Mouse (Mus musculus) forebrain, embryonic 15.5 days (tissue): ENCODE results near the gene Trit1. TPM values are rescaled to one million over a fixed set of nuclear protein-coding genes. Genes with fewer than 3 reads are reported as not detected.
A peak's percentile ranks its signal among the peaks of the same experiment; 100 is the strongest.
"Not testable (repeated sequence)": the region's sequence is repeated elsewhere in the genome, so short reads cannot be mapped to it uniquely, and the experiment has no call there.

Experiments
- ATAC-seq: fragments of 200-750 bp; cut with Nextera tagmentation; replicated peaks from 2 replicates; pipeline ENCODE4 v1.8.0; 2017; ENCODE audit warnings: mild to moderate bottlenecking, moderate TSS enrichment, moderate library complexity
- H3K27ac ChIP-seq: fragments of 300-500 bp; sonication (generic); replicated peaks from 2 replicates; pipeline ENCODE4 v1.5.1; 2015; ENCODE audit warnings: mild to moderate bottlenecking, inconsistent platforms
- H3K27me3 ChIP-seq: fragments of 300-500 bp; sonication (generic); 2 replicates; pipeline ENCODE4 v1.6.1; 2015; ENCODE audit warnings: inconsistent platforms
- H3K36me3 ChIP-seq: fragments of 300-500 bp; sonication (generic); 2 replicates; pipeline ENCODE4 v1.6.1; 2015; ENCODE audit warnings: mild to moderate bottlenecking, inconsistent platforms
- H3K4me1 ChIP-seq: fragments of 300-500 bp; sonication (generic); 2 replicates; pipeline ENCODE4 v1.6.1; 2015; ENCODE audit warnings: inconsistent platforms
- H3K4me2 ChIP-seq: fragments of 300-500 bp; sonication (generic); replicated peaks from 2 replicates; pipeline ENCODE4 v1.6.1; 2015; ENCODE audit warnings: mild to moderate bottlenecking, inconsistent platforms
- H3K4me3 ChIP-seq: fragments of 300-500 bp; sonication (generic); 2 replicates; pipeline ENCODE4 v1.5.1; 2015; ENCODE audit warnings: mild to moderate bottlenecking, inconsistent platforms
- H3K9ac ChIP-seq: fragments of 300-500 bp; sonication (generic); replicated peaks from 2 replicates; pipeline ENCODE4 v1.6.1; 2015; ENCODE audit warnings: mild to moderate bottlenecking, inconsistent platforms
- H3K9me3 ChIP-seq: fragments of 300-500 bp; sonication (generic); 2 replicates; pipeline ENCODE4 v1.6.1; 2016; ENCODE audit warnings: inconsistent platforms
- WGBS: fragments of 180-500 bp; shearing (Covaris S2); methylation state at CpG from one replicate; pipeline ENCODE4 v1.1.7; 2015; ENCODE audit warnings: mixed read lengths; 5-methylcytosine and 5-hydroxymethylcytosine counted together
- polyA plus RNA-seq: library from polyadenylated mRNA; unstranded; fragments of >200 nt; fragmentation: Nextera tagmentation; extraction: Ambion mirVana; gene quantifications from 2 replicates; pipeline ENCODE4 v1.2.1, GENCODE M21; 2015

Gene Trit1
- polyA plus RNA-seq, 1 experiment from 2014 or later: 31.6 TPM

DNA sequence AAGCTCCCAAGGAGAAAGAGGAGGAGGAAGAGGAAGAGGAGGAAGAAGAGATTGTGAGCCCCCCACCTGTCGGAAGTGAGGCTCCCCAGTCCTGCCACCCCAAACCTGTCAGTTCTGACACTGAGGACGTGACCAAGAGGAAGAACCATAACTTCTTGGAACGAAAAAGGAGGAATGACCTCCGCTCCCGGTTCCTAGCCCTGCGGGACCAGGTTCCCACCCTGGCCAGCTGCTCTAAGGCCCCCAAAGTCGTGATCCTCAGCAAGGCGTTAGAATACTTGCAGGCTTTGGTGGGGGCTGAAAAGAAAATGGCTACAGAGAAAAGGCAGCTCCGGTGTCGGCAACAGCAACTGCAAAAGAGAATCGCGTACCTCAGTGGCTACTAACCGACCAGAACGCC, 16.3 kb upstream of the Trit1 start:
- Histone ChIP-seq H3K9ac (0 out of 2 replicates have a peak overlapping the region, but pooled peaks have one; percentile 10), H3K27ac (peak overlapping the region; percentile 84; the same call in 1 of the 2 replicates), H3K9me3 (no peaks in the 10 kb centered on the region), H3K36me3 (peaks cover 26% of the 10 kb centered on the region), H3K27me3 (no peaks in the 10 kb centered on the region), H3K4me2 (peak overlapping the region; percentile 79), H3K4me3 (peak overlapping the region; percentile 95), H3K4me1 (peaks cover 56% of the 10 kb centered on the region)
- ATAC-seq: no peak
- WGBS: 43% methylated on average over 14 of the region's 14 CpGs

DNA sequence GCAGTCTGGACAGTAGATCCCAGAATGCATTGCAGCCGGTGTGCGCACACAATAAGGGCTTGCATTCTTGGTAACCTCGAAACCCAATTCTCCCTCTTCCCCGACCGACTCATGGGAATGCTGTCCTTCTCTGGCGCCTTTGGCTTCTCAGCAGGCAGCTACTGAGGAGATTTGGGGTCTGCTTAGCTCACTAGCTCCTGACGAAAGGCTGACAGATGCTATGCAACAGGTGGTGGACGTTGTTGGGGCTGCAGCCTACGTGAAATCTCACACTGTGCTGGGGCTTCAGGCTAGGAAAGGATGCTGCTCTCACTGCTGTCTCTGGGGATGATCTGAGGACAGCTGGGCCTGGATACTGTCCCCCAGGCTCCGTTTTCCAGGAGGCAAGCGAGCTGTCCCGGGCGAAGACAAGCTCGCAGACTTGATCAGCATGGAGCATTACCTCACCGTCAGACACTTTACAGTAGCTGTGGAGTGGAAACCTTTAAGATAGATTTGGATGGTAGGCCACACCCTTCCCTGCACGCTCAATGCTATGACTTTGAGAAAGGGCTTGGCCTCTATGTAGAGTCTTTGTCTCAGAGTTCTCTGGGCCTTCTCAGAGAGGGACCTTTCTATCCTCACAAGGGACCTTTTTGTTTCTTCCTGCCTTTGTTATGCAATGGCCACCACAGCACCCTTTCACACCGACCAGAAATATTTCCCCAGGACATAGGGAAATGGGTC, 15.6 kb upstream of the Trit1 start:
- ATAC-seq: no peak
- H3K4me1 ChIP-seq: peaks cover 60% of the 10 kb centered on the region
- 41% methylated on average over 17 of the region's 17 CpGs for WGBS
- no peaks in the 10 kb centered on the region for H3K27me3 ChIP-seq
- H3K9me3 ChIP-seq: no peaks in the 10 kb centered on the region
- no peak overlapping the region for H3K27ac ChIP-seq
- peak overlapping the region; percentile 79; the same call in 1 of the 2 replicates for H3K4me2 ChIP-seq
- peaks cover 26% of the 10 kb centered on the region for H3K36me3 ChIP-seq
- no peak overlapping the region for H3K4me3 ChIP-seq
- no peak overlapping the region for H3K9ac ChIP-seq

DNA sequence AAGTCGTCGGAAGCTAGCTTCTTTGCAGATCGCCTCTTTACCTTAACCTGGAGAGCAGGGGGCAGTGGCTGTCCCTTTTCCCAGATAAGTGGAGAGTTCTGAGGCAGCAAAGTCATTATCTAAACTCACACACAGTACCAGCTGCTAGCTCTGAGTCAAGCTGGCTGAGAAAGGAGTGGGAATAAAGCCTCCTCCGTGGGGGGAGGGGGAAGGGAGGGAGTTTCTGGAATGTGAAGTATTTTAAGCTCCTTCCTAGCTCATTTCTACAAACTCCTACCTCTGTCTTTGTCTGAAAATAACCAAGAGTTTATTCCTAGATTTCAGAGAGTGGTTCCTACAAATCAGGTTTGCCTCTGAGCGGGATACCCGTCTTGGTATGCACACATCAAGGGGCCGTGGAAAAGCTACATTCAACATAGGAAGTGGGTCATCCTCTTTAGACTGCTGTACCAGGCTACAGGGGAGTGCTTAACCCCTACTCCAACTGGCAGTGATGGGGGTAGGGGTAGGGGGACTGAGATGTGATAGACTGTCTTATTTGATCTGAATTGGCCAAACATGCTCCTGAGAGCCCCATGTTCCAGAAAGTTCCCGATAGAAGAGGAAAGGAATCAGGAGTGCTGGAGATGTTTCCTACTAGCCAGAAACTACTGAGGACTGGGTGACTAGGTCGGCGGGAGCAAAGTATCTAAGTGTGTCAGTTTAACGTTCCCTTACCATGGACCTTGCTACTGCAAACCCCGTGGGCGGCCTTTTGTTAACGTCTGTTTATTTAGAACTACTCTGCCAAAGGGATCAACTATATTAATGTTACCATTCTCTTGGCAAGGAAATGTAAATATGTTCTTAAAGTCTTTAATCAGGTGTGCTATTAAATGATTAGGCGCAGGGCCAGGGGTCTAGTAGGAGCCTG, 11.1 kb upstream of the Trit1 start:
- no peak overlapping the region for H3K27ac ChIP-seq
- WGBS: 35% methylated on average over 15 of the region's 15 CpGs
- no peak for ATAC-seq
- no peak overlapping the region for H3K4me2 ChIP-seq
- no peak overlapping the region for H3K9ac ChIP-seq
- no peak overlapping the region for H3K4me3 ChIP-seq
- H3K9me3 ChIP-seq: no peaks in the 10 kb centered on the region
- peaks cover 26% of the 10 kb centered on the region for H3K4me1 ChIP-seq
- peaks cover 24% of the 10 kb centered on the region for H3K36me3 ChIP-seq
- H3K27me3 ChIP-seq: no peaks in the 10 kb centered on the region

DNA sequence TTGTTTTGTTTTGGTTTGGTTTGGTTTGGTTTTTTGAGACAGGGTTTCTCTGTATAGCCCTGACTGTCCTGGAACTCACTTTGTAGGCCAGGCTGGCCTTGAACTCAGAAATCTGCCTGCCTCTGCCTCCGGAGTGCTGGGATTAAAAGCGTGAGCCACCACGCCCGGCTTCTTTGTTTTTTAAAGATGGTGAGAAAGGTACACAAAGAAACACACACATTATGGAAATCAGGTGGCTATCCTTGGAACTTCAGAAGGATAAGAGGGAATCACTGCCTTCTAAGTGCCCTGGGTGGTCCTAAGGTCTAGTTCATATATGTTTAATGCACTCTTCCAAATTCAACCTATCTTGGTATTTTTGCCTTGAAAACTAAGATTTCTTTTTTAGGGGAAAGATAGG, 3.9 kb upstream of the Trit1 start:
- peaks cover 42% of the 10 kb centered on the region for H3K4me1 ChIP-seq
- H3K36me3 ChIP-seq, H3K27me3 ChIP-seq, ATAC-seq, H3K9ac ChIP-seq, H3K9me3 ChIP-seq, H3K4me2 ChIP-seq, H3K4me3 ChIP-seq: not testable (repeated sequence)
- H3K27ac ChIP-seq: peak overlapping the region; percentile 98
- WGBS: 88% methylated on average over 4 of the region's 4 CpGs

DNA sequence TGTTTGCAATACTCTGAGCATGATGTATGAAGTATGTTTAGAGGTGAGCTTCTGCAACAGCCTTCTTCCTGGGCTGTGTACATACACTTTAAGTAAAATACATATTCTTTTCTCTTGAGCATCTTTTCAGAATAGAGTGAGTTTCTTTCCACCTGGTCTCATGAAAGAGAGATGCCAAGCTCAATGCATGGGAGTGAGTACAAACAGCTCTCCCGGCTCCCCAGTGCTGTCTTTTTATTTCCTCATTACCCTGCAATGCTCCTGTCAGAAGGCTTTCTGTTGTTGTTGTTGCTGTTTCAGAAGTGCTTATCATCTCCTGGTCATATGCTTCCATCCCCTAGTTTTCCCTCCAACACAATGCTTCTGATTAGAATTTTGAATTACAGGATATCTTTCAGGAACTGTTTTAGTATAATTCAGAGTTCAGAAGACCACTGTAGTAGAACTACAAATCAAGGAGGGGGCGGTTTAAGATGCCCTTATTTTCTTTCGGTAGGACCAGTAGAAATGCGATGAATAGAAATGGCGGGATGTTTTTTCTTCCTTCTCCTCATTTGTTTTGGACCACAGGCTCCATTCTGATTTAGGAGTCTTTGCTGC, 3.0 kb upstream of the Trit1 start:
- peak; percentile 7; the same call in 1 of the 2 replicates for ATAC-seq
- peak overlapping the region; percentile 98 for H3K27ac ChIP-seq
- WGBS: 8% methylated on average over 5 of the region's 5 CpGs
- no peaks in the 10 kb centered on the region for H3K27me3 ChIP-seq
- no peaks in the 10 kb centered on the region for H3K9me3 ChIP-seq
- peaks cover 51% of the 10 kb centered on the region for H3K4me1 ChIP-seq
- H3K4me2 ChIP-seq: peak overlapping the region; percentile 35
- H3K4me3 ChIP-seq: peak overlapping the region; percentile 2; the same call in 1 of the 2 replicates
- H3K36me3 ChIP-seq: no peaks in the 10 kb centered on the region
- H3K9ac ChIP-seq: peak overlapping the region; percentile 34

DNA sequence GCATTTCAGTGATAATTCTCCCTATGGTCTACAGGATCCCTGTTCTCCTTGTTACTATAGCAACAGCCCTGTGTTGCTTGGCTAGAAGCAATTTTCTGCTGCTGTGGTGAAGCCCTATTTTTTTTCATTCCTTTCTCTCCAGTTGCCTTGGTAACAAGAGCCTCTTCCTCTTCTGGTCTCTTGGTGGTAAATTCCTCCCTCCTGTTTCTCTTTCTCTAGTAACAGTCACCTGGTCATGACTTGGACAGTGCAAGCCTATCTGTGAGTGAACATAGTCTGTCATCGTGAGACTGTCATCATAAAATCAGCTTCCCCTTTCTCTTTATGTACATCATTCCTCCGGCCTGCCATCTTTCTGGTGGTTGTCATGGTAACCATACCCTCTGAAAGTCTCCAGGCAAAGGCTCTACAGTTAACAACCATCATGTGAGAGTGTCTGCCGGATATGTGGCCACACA, 2.4 kb upstream of the Trit1 start:
- H3K36me3 ChIP-seq: no peaks in the 10 kb centered on the region
- no peak overlapping the region for H3K9ac ChIP-seq
- peak overlapping the region; percentile 35 for H3K4me2 ChIP-seq
- no peaks in the 10 kb centered on the region for H3K9me3 ChIP-seq
- peak overlapping the region; percentile 98 for H3K27ac ChIP-seq
- peaks cover 56% of the 10 kb centered on the region for H3K4me1 ChIP-seq
- 4% methylated on average over 3 of the region's 3 CpGs for WGBS
- no peaks in the 10 kb centered on the region for H3K27me3 ChIP-seq
- peak; percentile 77 for ATAC-seq
- no peak overlapping the region for H3K4me3 ChIP-seq

DNA sequence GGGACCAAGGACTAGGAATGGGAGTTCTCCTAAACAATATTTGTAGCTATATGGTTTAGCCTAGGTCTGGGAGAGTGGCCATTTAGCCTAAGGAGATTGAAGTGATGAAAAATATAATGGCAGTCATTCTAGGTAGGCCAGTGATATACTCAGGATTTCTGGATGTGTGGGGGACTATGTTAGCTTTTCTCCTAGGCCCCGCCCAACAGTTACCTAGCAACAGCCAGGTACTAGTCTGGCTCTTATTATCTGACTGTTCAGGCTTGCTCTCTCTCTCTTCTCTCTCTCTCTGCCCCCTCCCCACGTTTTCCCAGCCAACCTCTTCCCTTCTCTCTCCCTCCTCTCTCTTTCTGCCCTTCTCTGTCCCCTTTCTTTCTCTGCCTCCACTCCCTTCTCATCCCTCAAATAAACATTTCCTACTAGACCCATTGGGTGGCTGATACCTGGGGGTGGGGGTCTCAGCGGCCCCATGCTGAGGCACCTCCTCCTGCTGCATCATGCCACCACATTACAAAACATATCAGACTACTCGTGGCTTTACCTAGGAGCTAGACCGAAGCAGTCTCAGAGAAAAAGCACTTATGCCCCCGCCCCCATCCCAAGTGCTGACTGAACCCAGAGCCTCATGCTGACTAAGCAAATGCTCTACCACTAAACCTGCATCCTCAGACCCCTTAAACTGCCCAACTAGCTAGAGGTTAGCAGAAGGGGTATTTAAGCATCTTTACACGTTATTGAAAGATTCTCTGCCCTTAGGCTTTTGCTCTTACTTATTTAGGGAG, 1.7 kb upstream of the Trit1 start:
- ATAC-seq: peak; percentile 32
- H3K9ac ChIP-seq: no peak overlapping the region; the same call in 1 of the 2 replicates
- H3K4me3 ChIP-seq: no peak overlapping the region
- peaks cover 61% of the 10 kb centered on the region for H3K4me1 ChIP-seq
- H3K4me2 ChIP-seq: no peak overlapping the region; the same call in none of the 2 replicates
- H3K36me3 ChIP-seq: no peaks in the 10 kb centered on the region
- WGBS: 15% methylated on average over 7 of the region's 7 CpGs
- H3K27ac ChIP-seq: peak overlapping the region; percentile 98
- no peaks in the 10 kb centered on the region for H3K9me3 ChIP-seq
- no peaks in the 10 kb centered on the region for H3K27me3 ChIP-seq

DNA sequence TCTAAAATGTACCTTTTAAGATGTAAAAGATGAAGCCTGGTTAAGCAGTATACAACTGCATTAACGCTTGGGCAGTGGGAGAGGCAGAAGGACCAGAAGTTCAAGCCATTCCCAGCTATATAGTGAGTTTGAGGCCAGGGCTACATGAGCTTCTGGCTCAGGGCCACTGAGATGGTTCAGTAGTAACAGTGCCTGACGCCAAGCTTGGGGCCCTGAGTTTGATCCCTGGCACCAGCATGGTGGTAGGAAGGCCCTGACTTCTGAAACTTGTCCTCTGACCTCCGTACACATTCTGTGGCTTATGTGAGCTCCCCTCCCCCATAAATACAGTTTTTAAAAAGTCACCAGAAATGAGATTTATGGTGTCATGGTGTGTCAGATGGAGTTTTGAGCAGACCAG, 5.2 kb downstream of the Trit1 start:
- Histone ChIP-seq H3K9ac (no peak overlapping the region), H3K36me3 (peaks cover 13% of the 10 kb centered on the region; the same call in 1 of the 2 replicates), H3K27me3 (no peaks in the 10 kb centered on the region), H3K4me2 (no peak overlapping the region), H3K9me3 (no peaks in the 10 kb centered on the region), H3K4me3 (no peak overlapping the region), H3K27ac (no peak overlapping the region), H3K4me1 (peaks cover 37% of the 10 kb centered on the region)
- WGBS: 95% methylated on average over 3 of the region's 3 CpGs
- no peak for ATAC-seq

DNA sequence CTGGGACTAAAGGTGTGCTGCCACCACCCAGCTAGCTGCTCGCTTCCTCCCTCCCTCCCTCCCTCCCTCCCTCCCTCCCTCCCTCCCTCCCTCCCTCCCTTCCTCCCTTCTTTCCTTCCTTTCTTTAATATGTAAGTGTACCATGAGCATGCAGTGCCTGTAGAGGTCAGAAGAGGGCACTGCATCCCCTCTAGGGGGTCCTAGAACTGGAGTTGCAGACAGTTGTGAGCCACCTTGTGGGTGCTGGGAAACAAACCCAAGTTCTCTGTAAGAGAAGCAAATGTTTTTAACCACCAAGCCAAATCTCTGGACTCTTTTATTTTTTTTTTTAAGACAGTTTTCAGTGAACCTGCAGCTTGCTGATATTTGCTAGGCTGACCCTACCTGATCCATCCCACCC, 6.5 kb downstream of the Trit1 start:
- 92% methylated on average over 1 of the region's 1 CpGs for WGBS
- no peak for ATAC-seq
- H3K4me3 ChIP-seq: no peak overlapping the region

DNA sequence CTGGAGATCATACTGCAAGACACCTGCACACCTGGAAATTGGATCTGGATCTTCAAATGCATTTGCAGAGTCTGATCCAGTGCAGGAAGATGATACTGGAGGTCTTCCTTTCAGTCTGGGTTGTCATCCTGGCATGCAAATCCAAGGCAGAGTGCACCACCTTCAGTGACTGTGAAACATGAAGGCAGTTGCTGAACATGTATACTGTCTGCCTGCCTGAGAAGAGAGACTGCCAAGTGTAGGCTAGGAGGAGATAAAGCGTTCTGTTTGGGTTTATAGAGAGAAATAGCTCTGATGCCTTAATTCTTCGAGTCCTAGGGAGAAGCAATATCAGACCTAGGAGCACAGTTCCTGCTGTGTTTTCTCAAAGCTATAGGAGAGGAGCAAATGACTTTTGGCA, 9.0 kb downstream of the Trit1 start:
- H3K9ac ChIP-seq: no peak overlapping the region
- H3K4me3 ChIP-seq: no peak overlapping the region
- 89% methylated on average over 2 of the region's 2 CpGs for WGBS
- no peaks in the 10 kb centered on the region for H3K27me3 ChIP-seq
- no peak for ATAC-seq
- H3K36me3 ChIP-seq: peaks cover 31% of the 10 kb centered on the region; the same call in 1 of the 2 replicates
- H3K4me1 ChIP-seq: peaks cover 5% of the 10 kb centered on the region; the same call in 1 of the 2 replicates
- H3K4me2 ChIP-seq: no peak overlapping the region
- peak overlapping the region; percentile 19 for H3K27ac ChIP-seq
- no peaks in the 10 kb centered on the region for H3K9me3 ChIP-seq

More for the DNA sequence above, 6.5 kb downstream of the Trit1 start:
- no peaks in the 10 kb centered on the region for H3K9me3 ChIP-seq
- no peak overlapping the region for H3K27ac ChIP-seq
- peaks cover 23% of the 10 kb centered on the region; the same call in 1 of the 2 replicates for H3K36me3 ChIP-seq
- H3K4me1 ChIP-seq: peaks cover 27% of the 10 kb centered on the region
- H3K4me2 ChIP-seq: no peak overlapping the region
- no peak overlapping the region for H3K9ac ChIP-seq
- H3K27me3 ChIP-seq: no peaks in the 10 kb centered on the region

DNA sequence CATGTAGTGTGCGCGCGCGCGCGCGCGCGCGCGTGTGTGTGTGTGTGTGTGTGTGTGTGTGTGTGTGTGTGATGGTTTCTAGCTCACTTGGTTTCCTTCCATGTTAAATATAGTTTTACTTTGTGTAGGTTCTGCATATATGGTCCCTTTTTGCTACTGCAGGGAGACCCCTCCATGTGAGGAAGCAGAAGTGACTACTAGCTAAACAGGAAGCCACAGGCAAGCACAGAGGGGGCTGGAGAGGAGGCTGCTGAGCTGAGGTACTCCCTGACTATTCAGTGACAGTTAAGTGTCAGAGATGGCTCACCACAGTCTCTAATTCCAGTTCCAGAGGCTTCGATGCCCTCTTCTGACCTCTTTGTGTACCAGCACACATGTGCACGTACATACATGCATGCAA, 9.8 kb downstream of the Trit1 start:
- H3K4me1 ChIP-seq: no peaks in the 10 kb centered on the region
- H3K27me3 ChIP-seq: no peaks in the 10 kb centered on the region
- peaks cover 36% of the 10 kb centered on the region; the same call in 1 of the 2 replicates for H3K36me3 ChIP-seq
- WGBS: 97% methylated on average over 13 of the region's 13 CpGs
- H3K4me3 ChIP-seq: no peak overlapping the region
- no peak overlapping the region for H3K4me2 ChIP-seq
- H3K27ac ChIP-seq: no peak overlapping the region
- ATAC-seq: no peak
- no peaks in the 10 kb centered on the region for H3K9me3 ChIP-seq
- H3K9ac ChIP-seq: no peak overlapping the region
